Mouse (Mus musculus) heart, postnatal 4 days (tissue): ENCODE data around the gene Irs1. TPM values are rescaled to one million over a fixed set of nuclear protein-coding genes. Genes with fewer than 3 reads are reported as not detected.

ENCODE experiments used
- total RNA-seq, 2 experiments: library from RNA; stranded (reverse); gene quantifications; 2 replicates each; pipeline ENCODE4 v1.2.3; 2021

Gene Irs1
- total RNA-seq, 2 experiments from 2014 or later: 39.4 to 43.1 TPM

Other genes starting within 250 kb of the Irs1 start
- gene Gm9747, start 58.3 kb downstream of the Irs1 start, total RNA-seq: not detected
- gene Rhbdd1, start 25.0 kb upstream of the Irs1 start, total RNA-seq: 10 to 100 TPM; 11.6 to 11.8 TPM